Mouse (Mus musculus) forebrain, embryonic 16.5 days (tissue): Measurements from ENCODE around the gene Nfx1. TPM values are rescaled to one million over a fixed set of nuclear protein-coding genes. Genes with fewer than 3 reads are reported as not detected.

Experiments used
- ATAC-seq: fragments of 200-750 bp; cut with Nextera tagmentation; 2 replicates; pipeline ENCODE4 v1.8.0; 2017; ENCODE audit warnings: mild to moderate bottlenecking, moderate library complexity
- H3K27ac ChIP-seq: fragments of 300-500 bp; sonication (generic); 2 replicates; pipeline ENCODE4 v1.5.1; 2014; ENCODE audit warnings: low read length, control low read depth
- H3K27me3 ChIP-seq: fragments of 300-500 bp; sonication (generic); replicated peaks from 2 replicates; pipeline ENCODE4 v1.6.1; 2014; ENCODE audit warnings: low read length; ENCODE audit not compliant: control insufficient read depth, insufficient read depth
- H3K36me3 ChIP-seq: fragments of 300-500 bp; sonication (generic); 2 replicates; pipeline ENCODE4 v1.6.1; 2014; ENCODE audit not compliant: control insufficient read depth, insufficient read depth
- H3K4me1 ChIP-seq: fragments of 300-500 bp; sonication (generic); replicated peaks from 2 replicates; pipeline ENCODE4 v1.6.1; 2014; ENCODE audit warnings: low read length; ENCODE audit not compliant: control insufficient read depth, insufficient read depth
- H3K4me2 ChIP-seq: fragments of 300-500 bp; sonication (generic); 2 replicates; pipeline ENCODE4 v1.6.1; 2014; ENCODE audit warnings: mild to moderate bottlenecking, low read length, control low read depth
- H3K4me3 ChIP-seq: fragments of 300-500 bp; sonication (generic); replicated peaks from 2 replicates; pipeline ENCODE4 v1.5.1; 2014; ENCODE audit warnings: mild to moderate bottlenecking, low read length, control low read depth
- H3K9ac ChIP-seq: fragments of 300-500 bp; sonication (generic); replicated peaks from 2 replicates; pipeline ENCODE4 v1.6.1; 2014; ENCODE audit warnings: low read depth, low read length, control low read depth
- H3K9me3 ChIP-seq: fragments of 300-500 bp; sonication (generic); 2 replicates; pipeline ENCODE4 v1.6.1; 2016; ENCODE audit warnings: low read length; ENCODE audit not compliant: control insufficient read depth
- WGBS: fragments of 180-500 bp; shearing (Covaris S2); extraction: QIAGEN DNeasy Blood & Tissue Kit; methylation state at CpG from one replicate; pipeline ENCODE4 v1.1.7; 2014; 5-methylcytosine and 5-hydroxymethylcytosine counted together
- polyA plus RNA-seq: library from polyadenylated mRNA; unstranded; fragments of >200 nt; fragmentation: Nextera tagmentation; extraction: Ambion mirVana; gene quantifications from 2 replicates; pipeline ENCODE4 v1.2.1, GENCODE M21; 2015

Gene Nfx1
- polyA plus RNA-seq, 1 experiment from 2014 or later: 141 TPM

DNA sequence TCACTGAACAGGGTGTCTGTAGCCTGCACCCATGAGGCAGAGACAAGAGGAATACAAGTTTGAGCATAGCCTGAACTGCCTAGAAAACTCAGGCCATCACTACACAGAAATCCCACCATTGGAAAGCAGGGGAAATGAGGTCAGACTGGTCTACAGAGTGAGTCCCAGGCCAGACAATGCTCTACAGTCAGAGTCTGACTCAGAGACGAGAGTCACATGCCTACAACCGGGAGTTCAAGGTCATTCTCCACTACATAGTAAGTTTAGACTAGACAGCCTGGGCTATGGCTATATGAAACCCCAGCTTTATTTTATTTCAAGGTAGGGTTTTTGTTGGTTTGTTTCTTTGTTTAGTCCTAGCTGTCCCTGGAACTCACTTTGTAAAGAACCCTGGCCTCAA lies 78.2 kb downstream of the Nfx1 start:
- Histone ChIP-seq H3K27me3 (no peaks in the 10 kb centered on the region), H3K4me1 (peaks cover 3% of the 10 kb centered on the region), H3K27ac (no peak overlapping the region), H3K4me2 (no peak overlapping the region), H3K36me3 (no peaks in the 10 kb centered on the region), H3K4me3 (no peak overlapping the region), H3K9me3 (no peaks in the 10 kb centered on the region), H3K9ac (no peak overlapping the region)
- 69% methylated on average over 2 of the region's 2 CpGs for WGBS
- ATAC-seq: no peak

DNA sequence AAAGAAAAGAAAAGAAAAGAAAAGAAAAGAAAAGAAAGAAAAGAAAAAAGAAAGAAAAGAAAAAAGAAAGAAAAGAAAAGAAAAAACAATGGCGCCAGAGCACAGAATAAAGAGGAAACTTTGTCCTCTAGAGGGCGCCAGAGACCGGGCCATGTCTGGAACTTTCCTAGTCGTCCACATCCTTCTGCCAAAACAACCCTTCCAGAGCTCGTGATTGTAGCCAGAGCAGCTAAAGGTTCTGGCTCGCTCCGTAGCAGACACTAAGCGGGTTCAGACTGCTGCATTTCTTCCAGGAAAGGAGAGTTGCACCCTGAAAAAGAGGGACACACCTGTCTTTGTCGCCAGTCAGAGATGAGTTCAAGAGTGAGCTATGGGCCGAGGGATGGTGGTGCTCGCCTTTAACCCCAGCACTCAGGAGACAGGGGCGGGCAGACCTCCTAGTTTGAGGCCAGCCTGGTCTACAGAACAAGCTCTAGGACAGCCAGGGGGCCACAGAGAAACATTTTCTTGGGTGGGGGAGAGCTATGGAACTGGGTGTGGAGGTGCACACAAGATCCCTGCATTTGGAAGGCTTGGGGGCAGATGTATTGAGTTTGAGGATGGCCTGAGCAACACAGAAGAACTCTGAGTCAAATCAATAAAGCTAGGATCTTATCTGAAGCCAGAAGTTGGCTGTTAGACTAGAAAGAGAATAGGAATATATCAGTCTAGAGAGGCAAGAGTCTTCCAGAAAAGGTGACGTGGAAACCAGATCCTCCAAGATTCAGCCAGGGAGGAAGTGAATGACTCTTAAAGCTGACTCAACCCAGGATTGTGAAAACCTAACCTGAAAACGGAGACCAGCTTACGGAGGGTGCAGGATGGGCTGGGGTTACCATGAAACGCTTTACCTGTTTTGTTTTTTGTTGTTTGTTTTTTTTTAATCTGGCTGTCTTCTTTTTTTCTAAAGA lies 80.3 kb downstream of the Nfx1 start:
- WGBS: 36% methylated on average over 16 of the region's 16 CpGs
- Histone ChIP-seq H3K27ac (no peak overlapping the region), H3K27me3 (no peaks in the 10 kb centered on the region), H3K4me2 (peak overlapping the region; percentile 48), H3K4me1 (peaks cover 3% of the 10 kb centered on the region), H3K4me3 (no peak overlapping the region), H3K36me3 (no peaks in the 10 kb centered on the region), H3K9ac (peak overlapping the region; percentile 48), H3K9me3 (no peaks in the 10 kb centered on the region)
- peak; percentile 88 for ATAC-seq

DNA sequence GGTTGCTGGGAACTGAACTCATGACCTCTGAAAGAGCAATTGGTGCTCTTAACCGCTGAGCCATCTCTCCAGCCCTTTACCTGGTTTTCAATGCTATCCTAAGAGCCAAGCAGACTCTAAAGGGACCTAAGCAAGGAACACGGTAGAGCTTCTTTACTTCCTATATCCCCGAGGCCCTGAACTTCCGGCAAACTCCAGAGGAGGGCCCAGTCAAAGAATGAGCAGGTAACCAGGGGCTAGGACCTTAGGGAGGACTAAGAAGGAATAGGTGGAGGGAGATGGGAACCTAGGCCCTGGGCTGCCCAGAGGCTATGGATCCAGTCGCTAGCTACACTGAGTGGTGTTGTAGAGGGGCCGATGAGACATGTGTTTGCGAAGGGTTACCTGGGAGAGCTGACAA lies 81.1 kb downstream of the Nfx1 start:
- Histone ChIP-seq H3K27ac (no peak overlapping the region), H3K4me3 (no peak overlapping the region), H3K36me3 (no peaks in the 10 kb centered on the region), H3K27me3 (no peaks in the 10 kb centered on the region), H3K4me1 (peaks cover 3% of the 10 kb centered on the region), H3K9me3 (no peaks in the 10 kb centered on the region), H3K4me2 (no peak overlapping the region), H3K9ac (no peak overlapping the region)
- no peak for ATAC-seq
- 81% methylated on average over 7 of the region's 7 CpGs for WGBS

DNA sequence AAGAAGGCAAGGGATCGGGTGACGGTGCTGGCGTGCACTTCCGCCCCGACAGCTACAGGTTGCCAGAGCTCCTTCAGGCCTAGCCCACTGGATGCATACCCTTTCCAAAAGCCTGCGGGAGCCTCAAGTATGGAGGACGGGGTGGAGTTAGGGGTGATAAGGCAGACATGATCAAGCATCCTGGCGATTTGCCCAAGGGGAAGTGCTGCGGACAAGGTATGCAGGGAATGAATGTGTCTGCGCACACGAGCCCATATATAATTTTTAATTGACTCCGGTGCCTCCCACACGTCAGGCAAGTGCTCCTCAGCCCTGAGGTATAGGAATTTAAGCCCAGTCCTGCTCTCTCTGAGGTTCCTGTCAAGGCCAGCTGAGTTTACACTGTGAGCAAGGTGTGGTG lies 84.4 kb downstream of the Nfx1 start:
- no peak overlapping the region for H3K4me3 ChIP-seq
- peaks cover 3% of the 10 kb centered on the region for H3K4me1 ChIP-seq
- no peaks in the 10 kb centered on the region for H3K36me3 ChIP-seq
- 88% methylated on average over 13 of the region's 13 CpGs for WGBS
- no peak overlapping the region for H3K9ac ChIP-seq
- H3K9me3 ChIP-seq: no peaks in the 10 kb centered on the region
- no peak for ATAC-seq
- no peaks in the 10 kb centered on the region for H3K27me3 ChIP-seq
- no peak overlapping the region for H3K27ac ChIP-seq
- H3K4me2 ChIP-seq: no peak overlapping the region

DNA sequence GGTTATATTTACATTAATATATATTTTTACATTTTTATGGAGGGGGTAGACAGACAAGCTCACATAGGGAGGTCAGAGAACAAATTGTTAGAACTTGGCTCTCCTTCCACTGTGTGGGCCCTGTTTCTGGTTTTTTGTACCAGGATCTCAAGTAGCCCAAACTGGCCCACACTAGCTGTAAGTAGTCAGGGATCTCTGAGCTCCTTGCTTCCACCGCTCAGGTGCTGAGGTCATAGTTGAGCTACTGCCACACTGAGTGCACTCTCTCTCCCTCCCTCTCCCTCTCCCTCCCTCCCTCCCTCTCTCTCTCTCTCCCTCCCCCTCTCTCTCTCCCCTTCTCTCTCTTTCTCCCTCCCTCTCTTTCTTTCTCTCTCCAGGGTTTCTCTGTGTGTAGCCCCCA lies 85.5 kb downstream of the Nfx1 start:
- no peak overlapping the region for H3K4me3 ChIP-seq
- H3K4me1 ChIP-seq: no peaks in the 10 kb centered on the region
- no peak for ATAC-seq
- H3K36me3 ChIP-seq: no peaks in the 10 kb centered on the region
- no peaks in the 10 kb centered on the region for H3K9me3 ChIP-seq
- no peak overlapping the region for H3K9ac ChIP-seq
- no peaks in the 10 kb centered on the region for H3K27me3 ChIP-seq
- WGBS: 75% methylated on average over 1 of the region's 1 CpGs
- H3K4me2 ChIP-seq: no peak overlapping the region
- H3K27ac ChIP-seq: no peak overlapping the region

DNA sequence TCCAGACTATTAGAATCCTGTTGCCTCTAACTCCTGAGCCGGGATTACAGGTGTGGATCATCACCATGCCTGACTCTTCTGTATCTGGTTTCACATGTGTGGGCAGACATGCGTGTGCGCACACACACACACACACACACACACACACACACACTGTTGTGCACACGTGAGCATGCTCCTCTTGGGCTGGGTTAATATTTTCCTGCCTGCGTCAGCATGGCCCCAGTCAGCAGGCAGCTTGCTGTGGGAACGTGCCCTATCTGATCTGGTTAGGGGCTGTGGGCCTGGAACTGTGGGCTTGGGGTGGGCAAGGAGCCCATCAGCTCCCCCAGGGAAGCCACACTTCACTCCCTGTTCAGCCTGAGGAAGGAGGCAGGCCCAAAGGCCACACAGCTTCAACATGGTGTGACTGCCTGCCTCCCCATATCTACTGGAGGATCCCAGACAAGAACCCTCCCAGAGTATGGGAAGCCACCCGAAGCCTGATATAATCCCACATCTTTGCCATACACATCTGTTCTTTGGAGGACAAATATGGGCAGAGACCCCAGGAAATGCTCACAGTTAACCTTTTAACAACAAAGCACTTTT lies 86.1 kb downstream of the Nfx1 start:
- Histone ChIP-seq H3K9me3 (no peaks in the 10 kb centered on the region), H3K27me3 (no peaks in the 10 kb centered on the region), H3K9ac (no peak overlapping the region), H3K4me1 (no peaks in the 10 kb centered on the region), H3K27ac (no peak overlapping the region), H3K4me3 (no peak overlapping the region), H3K36me3 (no peaks in the 10 kb centered on the region), H3K4me2 (no peak overlapping the region)
- ATAC-seq: no peak
- 77% methylated on average over 7 of the region's 7 CpGs for WGBS

DNA sequence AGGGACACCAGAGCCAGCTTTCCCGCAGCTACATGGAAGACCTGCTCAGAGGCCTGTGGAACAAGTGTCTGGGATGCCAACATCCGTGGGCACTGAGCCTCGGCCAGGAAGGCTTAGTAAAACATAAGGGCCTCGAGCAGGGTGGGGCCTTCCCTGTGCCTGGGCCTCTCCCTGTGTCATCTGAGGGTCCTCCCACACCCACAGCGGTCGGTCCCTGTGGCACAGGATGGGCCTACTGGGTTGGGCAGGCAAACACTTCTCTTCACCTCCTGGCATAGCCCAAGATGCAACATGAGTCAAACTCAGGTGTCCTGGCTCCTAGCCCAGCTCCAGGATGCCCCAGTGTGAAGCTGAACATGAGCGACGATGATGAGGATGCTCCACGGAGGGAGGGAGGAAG lies 86.7 kb downstream of the Nfx1 start:
- H3K9ac ChIP-seq: no peak overlapping the region
- ATAC-seq: no peak
- no peaks in the 10 kb centered on the region for H3K27me3 ChIP-seq
- H3K36me3 ChIP-seq: no peaks in the 10 kb centered on the region
- 74% methylated on average over 6 of the region's 9 CpGs for WGBS
- no peak overlapping the region for H3K4me2 ChIP-seq
- H3K27ac ChIP-seq: no peak overlapping the region
- H3K9me3 ChIP-seq: no peaks in the 10 kb centered on the region
- H3K4me1 ChIP-seq: no peaks in the 10 kb centered on the region
- no peak overlapping the region for H3K4me3 ChIP-seq

DNA sequence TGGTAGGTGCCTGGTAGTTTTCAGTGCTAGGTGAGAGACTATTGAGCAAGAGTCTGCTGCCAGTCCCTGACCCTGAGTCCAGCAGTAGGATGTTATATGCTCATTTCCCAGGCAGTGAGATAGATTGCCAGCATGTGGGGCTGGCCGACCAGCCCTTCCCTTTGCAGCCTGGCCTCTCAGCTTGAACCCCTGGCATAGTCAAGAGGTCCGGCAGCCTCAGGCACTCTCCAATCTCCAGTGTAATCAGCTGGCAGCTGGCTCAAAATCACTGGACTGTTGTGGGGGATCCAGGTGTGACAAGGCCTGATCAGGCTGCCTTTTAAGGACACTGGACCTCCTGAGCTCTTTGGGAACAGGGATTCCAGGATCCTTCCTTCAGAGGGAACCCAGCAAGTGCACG lies 92.6 kb downstream of the Nfx1 start:
- Histone ChIP-seq H3K4me3 (no peak overlapping the region), H3K36me3 (no peaks in the 10 kb centered on the region), H3K4me2 (no peak overlapping the region), H3K4me1 (no peaks in the 10 kb centered on the region), H3K9me3 (no peaks in the 10 kb centered on the region), H3K27ac (no peak overlapping the region), H3K9ac (no peak overlapping the region), H3K27me3 (no peaks in the 10 kb centered on the region)
- WGBS: 64% methylated on average over 3 of the region's 3 CpGs
- no peak for ATAC-seq

- H3K36me3 ChIP-seq: no peaks in the 10 kb centered on the region
- H3K27ac ChIP-seq: no peak overlapping the region
- ATAC-seq: no peak
- 19% methylated on average over 16 of the region's 16 CpGs for WGBS
- H3K4me3 ChIP-seq: no peak overlapping the region
- no peak overlapping the region for H3K9ac ChIP-seq
- H3K4me1 ChIP-seq: no peaks in the 10 kb centered on the region
- no peaks in the 10 kb centered on the region for H3K9me3 ChIP-seq
- H3K27me3 ChIP-seq: no peaks in the 10 kb centered on the region
- no peak overlapping the region for H3K4me2 ChIP-seq
These were observed 93.4 kb downstream of the Nfx1 start for GRCm38 (mm10) chr4:41063894-41064673.
